Mouse (Mus musculus) natural killer cell, adult 2 months (primary cell): ENCODE measurements around the gene Armc12.

Source experiments
- DNase-seq, 2 experiments: peaks; one replicate each; pipeline ENCODE4 v3.0.0; 2022; ENCODE audit warnings: low spot score in 2 of 2

The Armc12 gene

DNA sequence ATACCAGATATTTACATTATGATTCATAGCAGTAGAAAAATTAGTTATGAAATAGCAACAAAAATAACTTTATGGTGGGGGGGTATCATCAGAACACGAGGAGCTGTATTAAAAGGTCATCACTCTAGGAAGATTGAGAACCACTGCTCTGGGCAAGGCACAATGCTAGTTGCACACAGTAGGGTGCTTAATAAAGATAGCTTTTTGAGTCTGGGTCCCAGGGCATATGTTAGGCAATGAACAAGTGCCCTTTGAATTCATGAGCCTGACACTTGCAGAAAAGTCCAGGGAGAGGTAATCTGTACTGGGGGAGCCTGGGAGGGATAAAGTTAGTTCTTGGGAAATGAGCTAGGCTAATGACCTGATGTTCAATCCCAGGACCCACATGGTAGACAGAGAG lies 17.3 kb upstream of the Armc12 start:
- no peak for DNase-seq

DNA sequence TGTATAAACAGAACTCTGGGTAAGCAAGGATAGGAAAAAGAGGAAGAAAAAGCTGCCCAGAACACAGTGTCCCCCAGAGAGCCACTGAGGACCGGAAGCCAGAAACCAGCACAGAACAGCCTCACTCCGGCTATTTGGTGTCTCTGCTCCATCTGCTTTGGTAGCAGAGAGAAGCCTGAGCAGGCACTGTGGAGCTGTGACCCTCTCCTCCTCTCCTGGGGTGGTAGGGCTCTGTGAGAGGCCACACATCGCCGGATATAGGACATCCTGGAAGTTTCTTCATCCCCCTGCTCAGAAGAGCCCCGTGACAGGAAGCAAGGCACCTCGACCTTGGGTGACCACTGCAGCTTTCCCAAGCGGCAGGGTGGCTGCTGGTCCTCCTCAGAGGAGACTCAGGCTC lies 16.8 kb upstream of the Armc12 start:
- DNase-seq: no peak

DNA sequence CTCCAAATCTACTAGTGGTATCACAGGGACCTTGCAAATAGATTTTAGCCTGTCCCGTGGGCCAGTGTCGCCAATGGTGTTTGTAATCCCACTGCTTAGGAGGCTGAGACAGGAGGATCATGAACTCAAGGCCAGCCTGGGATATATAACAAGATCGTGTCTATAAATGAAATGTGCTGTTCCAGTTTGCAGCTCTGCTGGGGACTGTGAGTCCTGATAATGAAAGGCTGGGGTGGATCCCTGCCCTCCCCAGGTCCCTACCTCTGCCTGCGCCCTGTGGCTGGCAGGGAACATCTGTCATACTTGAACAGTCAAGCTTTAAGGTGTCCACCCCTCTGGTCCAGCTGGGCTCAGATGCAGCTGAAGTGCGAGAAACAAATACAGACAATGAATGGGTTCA lies 16.1 kb upstream of the Armc12 start:
- no peak for DNase-seq

DNA sequence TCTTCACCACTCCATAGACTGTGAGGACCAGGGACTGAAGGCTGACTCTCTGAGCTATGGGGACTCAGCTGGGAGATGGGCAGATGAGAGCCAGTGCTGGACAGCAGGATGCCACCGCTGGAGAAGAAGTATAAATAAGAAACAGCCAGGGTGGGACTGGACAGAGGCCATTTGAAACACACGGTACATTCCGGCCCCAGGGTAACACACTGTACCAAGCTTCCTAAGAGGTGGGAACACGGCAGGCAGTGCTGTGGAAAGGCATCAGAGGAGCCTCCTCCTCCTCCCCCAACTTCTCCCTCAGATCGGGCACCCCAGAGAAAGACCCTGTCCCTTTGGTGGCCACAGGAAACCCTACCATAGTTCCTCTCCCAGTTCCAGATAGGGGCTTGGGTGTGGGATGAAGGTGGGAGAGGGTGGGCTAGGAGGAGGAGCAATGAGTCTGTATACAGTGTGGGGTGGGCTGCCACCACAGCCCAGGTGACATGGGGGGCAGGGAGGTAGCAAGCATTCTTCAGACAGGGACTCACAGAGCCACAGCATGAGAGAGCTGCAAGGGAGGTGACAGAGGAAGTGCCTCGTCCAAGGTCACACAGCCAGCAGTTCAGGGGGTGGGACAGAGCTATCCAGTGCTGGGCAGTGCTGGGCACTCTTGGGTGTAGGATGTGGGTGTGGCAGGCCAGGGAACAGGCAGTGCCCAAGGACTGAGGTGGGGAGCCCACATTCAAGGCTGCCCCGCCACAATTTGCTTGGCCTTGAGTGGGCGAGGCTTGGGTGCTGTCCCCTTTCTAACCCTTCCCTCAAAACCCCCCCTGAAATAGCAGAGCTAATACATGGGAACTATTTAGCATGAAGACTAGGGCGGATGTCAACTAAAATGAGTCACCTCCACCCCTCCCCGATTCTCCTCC lies 14.9 kb upstream of the Armc12 start:
- peak; percentile 41 to 60 for DNase-seq

DNA sequence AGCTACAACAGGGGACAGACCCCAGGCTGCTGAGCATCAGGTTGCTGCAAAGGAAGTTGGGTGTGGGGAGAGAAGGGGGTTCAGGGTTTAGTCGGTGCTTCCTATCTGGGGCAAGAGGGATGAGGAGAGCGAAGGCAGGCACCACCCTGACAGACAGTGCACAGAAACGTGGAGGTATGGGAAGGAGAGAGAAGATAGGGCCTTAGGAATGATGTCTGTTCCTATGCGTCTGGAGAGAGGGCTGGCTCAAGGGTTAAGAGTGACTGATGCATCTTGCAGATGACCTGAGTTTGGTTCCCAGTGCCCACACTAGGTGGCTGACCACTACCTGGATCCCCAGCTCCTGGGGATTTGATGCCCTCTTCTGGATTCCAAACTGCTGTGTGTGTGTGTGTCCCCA lies 13.7 kb upstream of the Armc12 start:
- no peak for DNase-seq

DNA sequence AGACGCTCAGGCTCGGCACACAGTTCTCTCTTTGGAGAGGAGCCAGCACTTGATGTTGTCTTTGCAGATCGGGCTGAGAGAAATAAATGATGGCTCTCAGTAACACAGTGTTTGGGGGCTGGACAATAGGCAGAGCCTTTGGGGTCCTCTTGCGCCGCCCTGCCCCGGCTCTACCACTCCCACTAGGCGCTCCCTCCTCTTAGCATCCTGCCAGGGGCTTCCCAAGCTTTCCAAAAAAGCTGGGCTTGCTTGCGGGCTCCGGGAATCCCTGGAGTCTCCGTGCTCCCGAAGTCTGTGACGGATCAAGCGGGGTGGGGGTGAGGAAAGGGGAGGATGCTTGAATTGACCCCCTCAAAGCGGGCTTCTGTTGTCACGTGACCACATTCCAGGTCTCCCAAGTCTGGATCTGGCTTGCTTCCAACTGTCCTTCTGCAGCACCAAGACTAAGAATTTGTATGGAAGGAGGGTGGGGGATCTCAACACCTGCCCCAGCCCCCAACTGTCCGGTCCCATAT lies 13.1 kb upstream of the Armc12 start, which contains the start of gene Fkbp5:
Gene Fkbp5, minus strand, starts transcription at position 87 of the 515 bp plus-strand sequence.
- no peak for DNase-seq

DNA sequence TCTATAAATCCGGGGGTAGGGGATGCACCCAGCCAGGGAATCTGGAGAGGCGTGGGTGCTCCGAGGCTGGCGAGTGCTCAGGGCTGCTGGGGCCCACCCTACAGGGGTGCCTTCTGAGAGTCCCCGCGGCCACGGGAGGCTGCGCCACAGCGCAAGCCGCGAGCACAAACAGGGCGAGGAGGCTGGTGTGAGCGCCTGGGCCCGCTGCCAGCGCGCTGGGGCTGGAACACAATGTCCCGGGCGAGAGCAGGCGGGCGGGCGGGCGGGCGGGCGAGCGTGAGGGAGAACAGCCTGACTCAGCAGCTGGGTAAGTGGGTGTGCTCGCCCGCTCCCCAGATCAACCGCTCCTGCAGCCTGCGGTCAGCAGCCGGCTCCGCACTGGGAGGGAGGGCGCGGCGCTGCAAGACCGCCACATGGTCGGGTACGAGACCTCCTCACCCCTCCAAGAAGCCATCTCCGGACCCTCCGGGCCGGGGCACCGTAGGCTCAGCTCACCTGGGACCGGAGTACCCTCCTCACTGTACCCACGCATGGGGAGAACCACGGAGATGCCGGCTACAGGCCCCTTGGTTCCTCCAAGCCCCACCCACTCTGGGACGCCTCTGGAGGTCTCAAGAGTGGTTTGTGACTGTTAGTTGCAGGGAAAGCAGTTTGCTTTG lies 12.5 kb upstream of the Armc12 start:
- peak; percentile 47 to 52 for DNase-seq

DNA sequence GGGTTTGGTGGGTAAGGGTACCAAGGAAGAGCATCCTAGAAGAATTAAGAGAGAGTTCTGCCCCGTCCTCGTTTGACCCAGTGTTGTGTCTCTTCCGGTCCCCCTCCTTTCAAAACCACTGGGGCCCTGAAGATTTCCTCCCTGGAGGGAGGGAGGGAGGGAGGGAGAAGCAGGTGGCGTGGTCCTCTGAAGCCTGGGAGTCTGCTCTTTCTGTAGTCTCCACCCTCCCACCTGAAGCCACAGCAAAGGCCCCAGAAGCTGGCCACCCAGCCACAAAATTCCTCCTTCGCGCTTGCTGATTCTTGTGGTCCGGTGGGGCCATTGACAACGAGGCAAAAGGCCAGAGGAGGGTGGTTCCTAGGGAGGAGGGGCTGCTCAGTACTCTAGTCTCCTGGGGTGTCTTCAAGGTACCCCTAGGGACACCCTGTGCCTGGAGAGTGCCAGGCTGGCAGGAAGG lies 12.0 kb upstream of the Armc12 start:
- peak in 1 of 2 experiments; percentile 38 for DNase-seq

DNA sequence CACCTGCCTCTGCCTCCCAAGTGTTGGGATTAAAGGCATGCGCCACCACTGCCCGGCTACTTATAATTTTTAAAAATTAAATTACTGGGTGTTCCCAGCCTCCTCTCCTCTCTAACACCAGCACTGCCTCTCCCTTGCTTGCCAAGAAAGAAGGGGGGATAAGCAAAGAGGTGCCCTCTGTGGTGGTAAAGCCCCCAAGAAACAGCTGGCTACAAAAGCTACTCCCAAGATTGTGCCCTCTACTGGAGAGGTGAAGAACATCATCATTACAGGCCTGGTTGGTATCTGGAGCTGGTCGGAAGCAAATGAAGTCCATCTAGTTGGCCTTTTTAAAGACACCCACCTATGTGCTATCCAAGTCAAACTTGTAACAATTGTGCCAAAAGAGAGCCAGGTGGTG lies 10.8 kb upstream of the Armc12 start:
- no peak for DNase-seq

DNA sequence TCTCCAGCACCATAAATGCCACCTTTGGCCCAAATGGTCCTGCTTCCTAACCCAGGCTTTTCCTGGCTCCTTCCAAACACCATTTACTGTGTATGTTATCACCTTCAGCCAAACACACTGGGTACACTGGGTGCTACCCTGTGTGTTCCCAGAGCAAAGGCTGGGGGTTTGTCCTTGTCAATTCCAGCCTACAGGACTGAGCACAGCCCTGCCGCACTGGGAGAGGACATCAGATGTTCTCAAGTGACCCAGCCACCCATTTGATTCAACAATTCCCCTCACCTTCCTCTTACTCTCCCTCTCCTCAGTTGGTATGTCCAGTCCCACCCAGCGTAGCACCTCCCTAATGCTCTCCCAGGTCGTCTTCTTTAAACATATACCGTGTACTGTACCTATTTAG lies 10.0 kb upstream of the Armc12 start:
- DNase-seq: no peak

DNA sequence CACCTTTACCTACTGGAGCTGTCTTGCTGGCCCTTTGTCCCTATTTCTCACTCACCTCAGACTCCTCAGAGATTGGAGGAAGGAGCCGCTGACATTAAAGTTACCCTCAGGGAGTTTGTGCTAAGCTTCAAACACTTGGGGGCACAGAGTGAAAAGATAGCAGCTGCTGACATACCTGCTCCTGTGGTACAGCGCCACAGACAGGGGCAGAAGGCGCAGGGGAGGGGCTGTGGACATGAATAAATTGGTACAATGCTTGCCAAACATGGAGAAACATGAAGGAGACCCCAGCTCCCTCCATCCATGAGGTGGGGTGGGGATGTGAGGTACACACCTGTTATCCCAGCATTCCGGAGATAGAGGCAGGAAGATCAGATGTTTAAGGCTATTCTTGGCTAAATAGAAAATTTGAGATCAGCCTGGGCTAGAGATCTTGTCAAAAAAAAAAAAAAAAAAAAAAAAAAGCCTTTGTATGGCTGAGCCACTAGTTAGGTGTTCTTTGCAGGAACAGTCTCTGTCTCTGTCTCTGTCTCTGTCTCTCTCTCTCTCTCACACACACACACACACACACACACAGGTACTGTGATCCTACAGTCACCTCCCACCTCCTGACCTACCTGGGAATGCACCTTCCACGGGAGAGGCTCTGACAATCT lies 9.4 kb upstream of the Armc12 start:
- DNase-seq: no peak

DNA sequence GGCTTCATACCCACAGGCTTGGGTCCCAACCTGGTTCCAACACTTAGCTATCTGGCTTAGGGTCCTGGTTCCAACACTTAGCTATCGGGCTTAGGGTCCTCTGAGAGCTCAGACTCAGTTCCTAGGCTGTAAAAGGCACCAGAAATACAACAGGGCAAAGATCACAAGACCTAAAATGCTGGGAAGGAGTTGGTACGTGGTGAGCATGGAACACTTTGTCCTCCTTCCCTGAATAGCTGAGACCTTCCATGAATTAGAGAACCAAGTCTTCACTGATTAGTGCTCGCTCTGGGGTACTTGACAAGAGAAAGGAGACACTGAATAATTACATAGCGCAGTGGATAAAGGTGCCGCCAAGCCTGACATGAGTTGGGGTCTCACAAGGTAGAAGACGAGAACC lies 8.7 kb upstream of the Armc12 start:
- DNase-seq: no peak

DNA sequence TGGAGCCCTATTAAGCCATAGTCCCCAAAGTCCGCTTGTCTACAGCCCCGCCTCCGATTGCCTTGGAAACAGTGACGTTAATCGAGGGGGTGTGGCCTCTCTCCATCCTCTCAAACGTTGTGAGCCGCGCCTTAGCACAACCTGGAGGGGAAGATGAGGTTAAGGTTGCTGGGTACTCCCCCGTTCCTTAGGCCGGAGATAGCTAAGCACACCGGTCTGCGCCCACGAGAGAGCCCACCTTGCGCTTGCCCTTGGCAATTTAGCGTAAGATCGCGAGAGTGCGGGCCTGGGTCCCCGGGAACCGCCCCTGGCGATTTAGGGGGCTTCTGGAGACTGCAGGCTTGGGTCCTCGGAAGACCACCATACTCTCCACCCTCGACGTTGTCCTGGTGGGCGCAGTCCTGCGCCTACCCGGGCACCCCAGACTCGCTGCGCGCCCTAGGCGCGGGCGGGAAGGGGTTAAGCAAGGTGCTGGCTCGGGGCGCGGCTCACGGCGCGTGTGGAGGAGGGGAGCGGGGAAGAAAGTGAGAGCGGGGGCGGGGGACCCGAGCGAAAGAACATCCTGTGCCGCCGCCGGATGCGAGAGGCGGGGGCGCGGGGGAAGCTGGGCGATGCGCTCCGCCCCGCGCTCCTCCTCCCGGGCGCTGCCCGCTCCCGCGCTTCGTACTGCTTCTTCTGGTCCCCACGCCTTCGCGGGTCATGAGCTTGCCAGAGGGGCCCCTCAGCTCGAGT lies 7.8 kb upstream of the Armc12 start:
- DNase-seq: peak; percentile 92 to 93

DNA sequence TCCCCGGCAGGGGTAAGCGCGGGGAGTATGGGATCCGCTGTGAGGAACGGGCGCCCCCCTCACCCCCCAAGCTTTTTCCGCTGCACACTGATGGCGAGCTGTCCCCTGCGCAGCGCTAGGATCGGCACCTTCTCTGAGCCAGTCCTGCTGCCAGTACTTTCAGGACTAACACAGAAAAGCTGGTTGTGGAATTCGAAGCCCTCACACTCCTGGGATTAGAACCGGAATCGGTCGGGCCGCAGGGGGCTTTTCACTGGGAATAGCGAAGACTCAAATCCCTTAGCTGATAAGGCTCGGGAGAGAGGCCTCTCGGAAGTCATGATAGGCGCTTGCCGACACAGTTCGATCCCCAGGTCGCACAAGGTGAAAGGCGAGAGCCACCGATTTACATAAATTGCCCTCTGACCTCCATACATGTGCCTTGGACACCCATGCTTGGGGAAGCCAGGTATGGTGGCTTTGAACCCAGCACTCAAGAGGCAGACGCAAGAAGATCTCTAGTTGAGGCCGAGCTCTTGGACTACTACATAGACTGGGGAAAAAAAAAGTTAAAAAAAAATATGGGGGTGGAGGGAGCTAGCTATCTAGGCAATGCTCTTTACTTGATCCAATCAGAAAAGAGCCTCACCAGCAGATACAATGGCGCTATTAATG lies 7.1 kb upstream of the Armc12 start:
- DNase-seq: no peak

DNA sequence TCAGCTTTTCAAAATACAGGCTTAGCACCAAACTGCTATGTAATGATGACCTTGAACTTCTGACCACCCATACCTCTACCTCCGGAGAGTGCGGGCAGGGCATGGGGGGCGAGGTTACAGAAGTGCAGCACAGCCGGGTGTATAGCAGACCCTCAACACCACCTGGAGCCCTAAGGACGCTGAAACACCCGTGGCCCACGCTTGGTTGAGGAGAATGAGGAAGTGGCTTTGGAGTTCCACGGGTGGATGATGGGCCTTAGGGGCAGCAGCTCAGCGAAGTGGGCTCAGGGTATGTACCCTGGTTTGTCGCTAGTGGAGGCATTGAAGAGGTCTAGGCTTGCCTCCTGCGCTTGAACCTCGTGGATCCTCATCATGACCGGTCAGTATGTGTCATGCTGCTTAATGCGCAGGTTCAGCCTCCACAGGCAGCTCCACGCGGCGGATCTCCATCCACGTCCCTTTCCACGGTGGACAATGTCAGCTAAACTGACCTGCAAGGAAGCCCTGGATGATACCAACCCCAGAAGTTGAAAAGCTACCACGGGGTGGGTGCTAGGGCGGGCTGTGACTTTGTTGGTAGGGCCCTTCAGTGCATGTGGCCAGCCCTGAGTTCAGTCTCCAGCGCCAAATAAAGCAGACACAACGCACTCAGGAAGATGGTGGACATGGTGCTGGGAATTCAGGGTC lies 6.5 kb upstream of the Armc12 start:
- DNase-seq: peak in 1 of 2 experiments; percentile 44

DNA sequence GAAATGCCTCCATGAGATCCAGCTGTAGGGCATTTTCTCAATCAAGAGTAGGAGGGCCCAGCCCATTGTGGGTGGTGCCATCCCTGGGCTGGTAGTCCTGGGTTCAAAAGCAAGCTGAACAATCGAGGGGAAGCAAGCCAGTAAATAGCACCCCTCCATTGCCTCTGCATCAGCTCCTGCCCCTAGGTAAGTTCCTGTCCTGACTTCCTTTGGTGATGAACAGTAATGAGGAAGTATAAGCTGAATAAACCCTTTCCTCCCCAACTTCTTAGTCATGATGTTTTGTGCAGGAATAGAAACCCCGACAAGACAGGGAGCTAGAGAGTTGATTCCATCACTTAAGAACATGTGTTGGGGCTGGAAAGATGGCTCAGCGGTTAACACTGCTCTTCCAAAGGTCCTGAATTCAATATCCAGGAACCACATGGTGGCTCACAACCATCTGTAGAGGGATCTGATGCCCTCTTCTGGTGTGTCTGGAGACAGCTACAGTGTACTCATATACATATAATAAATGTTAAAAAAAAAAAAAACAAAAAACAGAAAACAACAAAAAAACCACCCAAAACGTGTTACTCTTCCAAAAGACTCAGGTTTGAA lies 5.7 kb upstream of the Armc12 start:
- no peak for DNase-seq

DNA sequence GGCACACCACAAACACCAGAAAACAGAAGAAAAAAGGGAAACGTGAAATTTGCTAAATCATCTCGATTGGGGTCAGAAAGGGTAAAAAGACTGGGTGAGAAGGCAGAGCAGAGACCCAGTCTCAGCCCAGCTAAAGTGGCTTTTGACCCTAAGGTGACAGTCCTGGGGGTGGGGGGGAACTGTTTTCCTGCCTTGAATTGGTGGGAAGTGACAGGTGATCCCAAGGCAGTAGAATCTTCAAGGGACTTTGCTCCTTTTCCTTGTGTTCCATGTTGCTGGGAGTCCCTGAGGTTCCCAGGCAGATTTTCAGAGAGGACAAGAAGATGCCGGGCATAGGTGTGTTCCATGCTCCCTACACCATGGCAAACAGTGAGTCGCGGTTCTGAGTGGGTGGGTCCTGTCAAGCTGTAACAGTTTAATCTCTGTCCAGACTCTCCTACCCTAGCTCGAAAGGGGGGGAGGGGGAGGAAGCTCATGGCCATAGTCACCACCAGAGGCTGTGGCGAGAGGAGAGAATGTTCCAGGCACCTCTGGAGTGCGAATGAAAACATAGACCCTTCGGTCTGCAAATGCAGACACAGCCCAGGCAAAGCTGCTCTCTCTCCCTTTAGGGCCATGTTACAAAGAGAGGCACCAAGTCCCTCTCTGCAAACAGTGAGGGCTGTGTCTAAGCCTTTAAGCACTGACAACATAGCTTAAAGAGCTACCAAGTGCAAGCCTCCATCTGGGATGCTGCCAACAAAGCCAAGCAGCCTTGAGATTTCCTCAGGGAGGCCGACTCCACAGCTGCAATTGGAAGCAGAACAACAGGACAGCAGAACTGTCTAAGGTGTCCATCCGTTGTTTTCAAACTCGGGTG lies 3.2 kb upstream of the Armc12 start:
- DNase-seq: no peak

DNA sequence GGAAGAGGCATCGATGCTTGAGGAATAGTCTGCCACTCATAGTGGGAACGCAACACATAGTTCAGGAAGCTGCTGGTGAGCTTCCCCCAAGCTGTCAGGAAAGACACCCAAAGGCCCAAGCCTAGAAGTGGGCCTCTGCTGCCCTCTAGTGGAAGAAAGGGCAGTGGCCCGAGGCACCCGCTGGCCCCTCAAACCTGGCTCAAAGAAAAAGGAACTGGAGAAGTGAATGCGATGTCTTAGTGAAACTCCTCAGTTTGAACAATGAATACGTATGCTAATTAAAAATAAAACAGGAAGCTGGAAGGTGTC lies 2.6 kb upstream of the Armc12 start:
- DNase-seq: peak; percentile 68 to 83

DNA sequence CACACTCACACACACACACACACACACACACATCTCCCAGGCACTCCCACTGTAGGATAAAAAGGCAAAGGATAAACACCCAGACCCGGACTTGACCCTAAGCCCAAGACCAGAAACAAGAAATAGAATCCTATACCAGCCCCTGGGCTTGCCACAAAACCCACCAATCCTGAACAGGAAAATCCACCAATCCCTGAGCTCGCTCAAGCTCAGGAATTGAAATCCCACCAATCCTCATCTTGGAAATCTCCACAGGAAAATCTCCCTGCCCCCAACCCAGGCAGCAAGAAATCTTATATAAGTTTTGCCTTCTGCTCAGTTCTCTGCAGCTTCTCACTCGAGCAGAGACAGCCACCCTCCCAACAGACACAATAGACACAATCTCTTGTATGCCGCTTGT lies 1.5 kb upstream of the Armc12 start:
- no peak for DNase-seq
